Mouse (Mus musculus) retina, embryonic 14.5 days (tissue): ENCODE measurements at regions not wholly inside any gene's neighbourhood (a gene's known extent, or its start where the extent isn't known, plus 50 kb on each side); places are given as distances from the start of the nearest gene placed in this dataset.

Experiments used
- DNase-seq: peaks from one replicate; pipeline ENCODE4 v3.0.0-alpha.2; 2015; ENCODE audit warnings: low spot score

GRCm38 (mm10) chr17:85758581-85759098 is 70.6 kb upstream of the Six2 start:
- DNase-seq = no peak

GRCm38 (mm10) chr17:85757647-85758046 is 69.6 kb upstream of the Six2 start:
- no peak for DNase-seq

GRCm38 (mm10) chr17:85755557-85755956 is 67.5 kb upstream of the Six2 start:
- no peak for DNase-seq

- DNase-seq = peak; percentile 72
These were observed 60.6 kb upstream of the Six2 start for GRCm38 (mm10) chr17:85748649-85749081.

- no peak for DNase-seq
These were observed 60.0 kb upstream of the Six2 start for GRCm38 (mm10) chr17:85747976-85748648.
